Mouse (Mus musculus) kidney, postnatal 0 days (tissue): ENCODE measurements at regions not wholly inside any gene's neighbourhood (a gene's known extent, or its start where the extent isn't known, plus 50 kb on each side); places are given as distances from the start of the nearest gene placed in this dataset.

Experiments
- ATAC-seq: fragments of 200-750 bp; cut with Nextera tagmentation; replicated peaks from 2 replicates; pipeline ENCODE4 v1.8.0; 2017; ENCODE audit warnings: low read depth, moderate number of reproducible peaks, moderate TSS enrichment, moderate library complexity; ENCODE audit not compliant: low FRiP score
- DNase-seq: peaks from one replicate; pipeline ENCODE4 v3.0.0-alpha.2; 2016; ENCODE audit warnings: low spot score
- H3K27ac ChIP-seq: fragments of 300-500 bp; sonication (generic); 2 replicates; pipeline ENCODE4 v1.5.1; 2014; ENCODE audit warnings: mild to moderate bottlenecking
- H3K27me3 ChIP-seq: fragments of 300-500 bp; sonication (generic); 2 replicates; pipeline ENCODE4 v1.6.1; 2014; ENCODE audit warnings: low read length, mixed read lengths; ENCODE audit not compliant: insufficient read depth
- H3K36me3 ChIP-seq: fragments of 300-500 bp; sonication (generic); 2 replicates; pipeline ENCODE4 v1.6.1; 2014; ENCODE audit warnings: low read length, mixed read lengths; ENCODE audit not compliant: insufficient read depth
- H3K4me1 ChIP-seq: fragments of 300-500 bp; sonication (generic); replicated peaks from 2 replicates; pipeline ENCODE4 v1.6.1; 2014; ENCODE audit warnings: antibody characterized with exemption, low read length, mixed read lengths; ENCODE audit not compliant: insufficient read depth
- H3K4me2 ChIP-seq: fragments of 300-500 bp; sonication (generic); 2 replicates; pipeline ENCODE4 v1.6.1; 2014; ENCODE audit warnings: mild to moderate bottlenecking, low read length, moderate library complexity, mixed read lengths
- H3K4me3 ChIP-seq: fragments of 300-500 bp; sonication (generic); replicated peaks from 2 replicates; pipeline ENCODE4 v1.5.1; 2014; ENCODE audit warnings: low read depth, low read length
- H3K9ac ChIP-seq: fragments of 300-500 bp; sonication (generic); 2 replicates; pipeline ENCODE4 v1.6.1; 2014; ENCODE audit warnings: low read depth, low read length
- H3K9me3 ChIP-seq: fragments of 300-500 bp; sonication (generic); replicated peaks from 2 replicates; pipeline ENCODE4 v1.6.1; 2016; ENCODE audit warnings: low read length, inconsistent platforms, mixed read lengths
- CTCF ChIP-seq: IDR thresholded peaks from 2 replicates; pipeline ENCODE4 v1.5.1; 2016; ENCODE audit warnings: antibody characterized with exemption, low read depth, mild to moderate bottlenecking, moderate library complexity

DNA sequence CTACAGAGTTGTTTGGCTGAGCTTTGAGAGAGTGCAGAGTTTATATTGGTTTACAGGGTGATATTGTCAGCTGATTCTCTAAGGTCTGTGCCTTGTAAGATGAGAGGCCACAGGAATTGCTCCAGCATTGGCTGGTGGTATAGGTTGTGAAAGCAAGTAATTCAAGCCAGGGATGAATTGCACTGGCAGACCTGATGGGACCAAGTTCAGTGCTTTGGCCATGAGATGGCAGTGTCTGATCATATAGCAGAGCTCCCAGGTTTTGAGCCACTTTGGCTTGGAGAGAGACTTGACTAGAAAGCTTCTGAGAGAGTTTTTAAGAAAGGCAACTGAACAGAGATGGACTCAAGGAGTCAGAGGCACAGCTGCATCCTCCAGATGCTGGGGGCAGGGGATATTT, 75.8 kb upstream of the Cxcl13 start:
- DNase-seq (peak; percentile 84), ATAC-seq (no peak)
- TF ChIP-seq CTCF: peak; percentile 76
- Histone ChIP-seq H3K27me3 (no peaks in the 10 kb centered on the region), H3K36me3 (no peaks in the 10 kb centered on the region), H3K9me3 (no peaks in the 10 kb centered on the region), H3K4me2 (no peak overlapping the region), H3K4me3 (no peak overlapping the region), H3K4me1 (no peaks in the 10 kb centered on the region), H3K9ac (no peak overlapping the region), H3K27ac (no peak overlapping the region)
